Mouse (Mus musculus) embryonic facial prominence, embryonic 14.5 days (tissue): ENCODE data around the gene Gxylt2. TPM values are rescaled to one million over a fixed set of nuclear protein-coding genes. Genes with fewer than 3 reads are reported as not detected.
A peak's percentile ranks its signal among the peaks of the same experiment; 100 is the strongest.

Experiments used
- ATAC-seq: fragments of 200-750 bp; cut with Nextera tagmentation; 2 replicates; pipeline ENCODE4 v1.8.0; 2017; ENCODE audit warnings: low read depth, moderate number of reproducible peaks, moderate TSS enrichment
- DNase-seq: peaks from one replicate; pipeline ENCODE4 v3.0.0-alpha.2; 2015; ENCODE audit warnings: low spot score
- H3K27ac ChIP-seq: fragments of 300-500 bp; sonication (generic); replicated peaks from 2 replicates; pipeline ENCODE4 v1.5.1; 2014; ENCODE audit warnings: low read depth, mild to moderate bottlenecking, low read length, moderate library complexity
- H3K27me3 ChIP-seq: fragments of 300-500 bp; sonication (generic); replicated peaks from 2 replicates; pipeline ENCODE4 v1.6.1; 2014; ENCODE audit warnings: low read length; ENCODE audit not compliant: control insufficient read depth, insufficient read depth
- H3K36me3 ChIP-seq: fragments of 300-500 bp; sonication (generic); 2 replicates; pipeline ENCODE4 v1.6.1; 2014; ENCODE audit warnings: low read length, mixed read lengths; ENCODE audit not compliant: control insufficient read depth, insufficient read depth
- H3K4me1 ChIP-seq: fragments of 300-500 bp; sonication (generic); 2 replicates; pipeline ENCODE4 v1.6.1; 2014; ENCODE audit warnings: antibody characterized with exemption, low read length; ENCODE audit not compliant: control insufficient read depth, insufficient read depth
- H3K4me2 ChIP-seq: fragments of 300-500 bp; sonication (generic); 2 replicates; pipeline ENCODE4 v1.6.1; 2014; ENCODE audit warnings: low read depth, mild to moderate bottlenecking, low read length, moderate library complexity, mixed read lengths
- H3K4me3 ChIP-seq: fragments of 300-500 bp; sonication (generic); 2 replicates; pipeline ENCODE4 v1.5.1; 2014; ENCODE audit warnings: low read depth, mild to moderate bottlenecking, low read length
- H3K9ac ChIP-seq: fragments of 300-500 bp; sonication (generic); 2 replicates; pipeline ENCODE4 v1.6.1; 2014; ENCODE audit warnings: low read depth, mild to moderate bottlenecking, low read length, moderate library complexity, mixed read lengths
- H3K9me3 ChIP-seq: fragments of 300-500 bp; sonication (generic); 2 replicates; pipeline ENCODE4 v1.6.1; 2016; ENCODE audit warnings: low read length; ENCODE audit not compliant: control insufficient read depth
- WGBS: fragments of 180-500 bp; shearing (Covaris S2); extraction: QIAGEN DNeasy Blood & Tissue Kit; methylation state at CpG from one replicate; pipeline ENCODE4 v1.1.7; 2014; 5-methylcytosine and 5-hydroxymethylcytosine counted together
- polyA plus RNA-seq: library from polyadenylated mRNA; unstranded; fragments of >200 nt; fragmentation: Nextera tagmentation; extraction: Ambion mirVana; gene quantifications from 2 replicates; pipeline ENCODE4 v1.2.1, GENCODE M21; 2014

Gene Gxylt2
- polyA plus RNA-seq, 1 experiment from 2014 or later, result 33.7 TPM

GRCm38 (mm10) chr6:100674974-100675373 is 29.6 kb upstream of the Gxylt2 start:
- Histone ChIP-seq H3K4me1 (peaks cover 4% of the 10 kb centered on the region; the same call in 1 of the 2 replicates), H3K9ac (no peak overlapping the region), H3K36me3 (no peaks in the 10 kb centered on the region), H3K27me3 (no peaks in the 10 kb centered on the region), H3K9me3 (no peaks in the 10 kb centered on the region), H3K27ac (no peak overlapping the region), H3K4me2 (no peak overlapping the region), H3K4me3 (no peak overlapping the region)
- DNase-seq (peak; percentile 52), ATAC-seq (no peak)
- WGBS, result 27% methylated on average over 6 of the region's 6 CpGs

GRCm38 (mm10) chr6:100676461-100676860 is 28.1 kb upstream of the Gxylt2 start:
- peaks cover 2% of the 10 kb centered on the region; the same call in 1 of the 2 replicates for H3K4me1 ChIP-seq
- WGBS, result 89% methylated on average over 7 of the region's 7 CpGs
- H3K27ac ChIP-seq, result no peak overlapping the region
- no peaks in the 10 kb centered on the region for H3K9me3 ChIP-seq
- DNase-seq (no peak), ATAC-seq (no peak)
- no peak overlapping the region for H3K4me2 ChIP-seq
- H3K9ac ChIP-seq, result no peak overlapping the region
- no peaks in the 10 kb centered on the region for H3K27me3 ChIP-seq
- H3K4me3 ChIP-seq, result no peak overlapping the region
- no peaks in the 10 kb centered on the region for H3K36me3 ChIP-seq

- Histone ChIP-seq H3K9me3 (no peaks in the 10 kb centered on the region), H3K27me3 (no peaks in the 10 kb centered on the region), H3K27ac (no peak overlapping the region), H3K36me3 (no peaks in the 10 kb centered on the region), H3K9ac (no peak overlapping the region), H3K4me3 (no peak overlapping the region), H3K4me1 (no peaks in the 10 kb centered on the region), H3K4me2 (no peak overlapping the region)
- no peak for DNase-seq
- WGBS, result 91% methylated on average over 2 of the region's 2 CpGs
- no peak for ATAC-seq
Measured at GRCm38 (mm10) chr6:100678636-100679035, 25.9 kb upstream of the Gxylt2 start.

DNA sequence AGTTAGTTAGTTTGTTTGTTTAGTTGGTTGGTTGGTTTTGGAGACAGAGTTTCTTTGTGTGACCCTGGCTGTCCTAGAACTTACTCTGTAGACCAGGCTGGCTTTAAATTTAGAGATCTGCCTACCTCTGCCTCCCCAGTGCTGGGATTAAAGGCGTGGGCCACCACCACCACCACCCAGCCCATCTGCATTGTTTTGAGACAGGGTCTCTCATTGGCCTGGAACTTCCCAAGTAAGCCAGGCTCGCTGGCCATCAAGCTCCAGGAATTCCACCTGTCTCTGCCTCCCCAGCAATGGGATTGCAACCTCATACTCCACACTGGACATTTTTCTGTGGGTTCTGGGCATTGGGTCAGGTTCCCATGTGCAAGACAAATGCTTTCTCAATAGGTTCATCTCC is 18.2 kb upstream of the Gxylt2 start:
- no peaks in the 10 kb centered on the region for H3K4me1 ChIP-seq
- WGBS, result 76% methylated on average over 2 of the region's 2 CpGs

DNA sequence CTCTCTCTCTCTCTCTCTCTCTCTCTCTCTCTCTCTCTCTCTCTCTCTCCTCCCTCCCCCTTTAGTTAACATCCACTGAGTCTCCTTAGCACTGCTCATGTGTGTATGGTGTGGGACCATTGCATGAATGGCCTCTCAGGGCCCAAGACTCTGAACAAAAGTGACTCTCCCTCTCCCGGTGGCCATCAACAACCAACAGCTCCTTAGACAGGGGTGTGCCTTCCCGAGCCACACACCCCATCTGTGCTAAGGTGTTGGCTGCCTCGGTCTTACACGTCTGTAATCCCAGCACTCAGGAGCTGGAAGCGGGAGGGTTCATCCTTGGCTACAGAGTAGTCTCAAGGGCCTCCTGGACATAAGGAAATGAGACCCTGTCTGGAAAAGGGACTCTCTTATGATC is 4.5 kb upstream of the Gxylt2 start:
- H3K27ac ChIP-seq, result no peak overlapping the region
- H3K9ac ChIP-seq, result no peak overlapping the region
- H3K4me3 ChIP-seq, result no peak overlapping the region
- H3K36me3 ChIP-seq, result no peaks in the 10 kb centered on the region
- H3K4me2 ChIP-seq, result no peak overlapping the region
- no peak for ATAC-seq
- no peaks in the 10 kb centered on the region for H3K27me3 ChIP-seq
- H3K9me3 ChIP-seq, result no peaks in the 10 kb centered on the region
- peaks cover 11% of the 10 kb centered on the region; the same call in 1 of the 2 replicates for H3K4me1 ChIP-seq
- 82% methylated on average over 5 of the region's 5 CpGs for WGBS
- no peak for DNase-seq

More for the DNA sequence above, 18.2 kb upstream of the Gxylt2 start:
- no peak overlapping the region for H3K4me3 ChIP-seq
- H3K27me3 ChIP-seq, result no peaks in the 10 kb centered on the region
- ATAC-seq, result no peak
- no peaks in the 10 kb centered on the region for H3K9me3 ChIP-seq
- no peaks in the 10 kb centered on the region for H3K36me3 ChIP-seq
- no peak overlapping the region for H3K9ac ChIP-seq
- no peak overlapping the region for H3K27ac ChIP-seq
- no peak overlapping the region for H3K4me2 ChIP-seq
- DNase-seq, result no peak

- no peak for DNase-seq
- H3K4me1 ChIP-seq, result peaks cover 11% of the 10 kb centered on the region; the same call in 1 of the 2 replicates
- H3K27me3 ChIP-seq, result no peaks in the 10 kb centered on the region
- H3K36me3 ChIP-seq, result no peaks in the 10 kb centered on the region
- WGBS, result 39% methylated on average over 5 of the region's 5 CpGs
- H3K4me2 ChIP-seq, result no peak overlapping the region
- no peak for ATAC-seq
- no peak overlapping the region for H3K4me3 ChIP-seq
- no peaks in the 10 kb centered on the region for H3K9me3 ChIP-seq
- H3K9ac ChIP-seq, result no peak overlapping the region
- H3K27ac ChIP-seq, result no peak overlapping the region
Measured at GRCm38 (mm10) chr6:100700774-100701173, 3.8 kb upstream of the Gxylt2 start.

- Histone ChIP-seq H3K27me3 (no peaks in the 10 kb centered on the region), H3K9ac (peak overlapping the region; percentile 91), H3K4me2 (peak overlapping the region; percentile 57), H3K36me3 (no peaks in the 10 kb centered on the region), H3K4me1 (peaks cover 37% of the 10 kb centered on the region), H3K9me3 (no peaks in the 10 kb centered on the region), H3K27ac (peak overlapping the region; percentile 91), H3K4me3 (peak overlapping the region; percentile 73)
- 24% methylated on average over 8 of the region's 8 CpGs for WGBS
- no peak for DNase-seq
- no peak for ATAC-seq
Measured at GRCm38 (mm10) chr6:100704197-100704573, 349 bp upstream of the Gxylt2 start.

DNA sequence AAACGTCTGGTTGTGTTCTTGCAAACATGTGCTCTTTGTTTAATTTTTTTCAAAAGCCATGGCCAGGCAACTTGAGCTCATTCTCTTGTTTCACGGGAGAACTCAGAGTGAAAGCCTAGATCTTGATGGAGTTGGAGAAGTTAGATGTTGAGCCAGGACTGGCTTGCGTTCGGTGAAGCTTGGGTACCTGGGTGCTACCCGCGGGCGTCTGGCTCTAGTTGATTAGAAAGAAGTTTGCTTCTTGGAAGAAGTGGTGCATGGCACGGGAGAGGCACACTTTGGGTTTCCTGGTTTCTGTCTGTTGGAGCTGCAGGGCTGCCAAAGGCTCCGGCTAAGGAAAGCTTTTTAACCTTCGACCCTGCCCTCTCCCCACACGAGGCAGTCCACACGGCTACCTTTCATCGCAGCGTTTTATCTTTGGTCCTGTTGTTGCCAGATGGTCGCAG is 855 bp downstream of the Gxylt2 start:
- Histone ChIP-seq H3K4me2 (peak overlapping the region; percentile 57), H3K9ac (peak overlapping the region; percentile 91), H3K36me3 (no peaks in the 10 kb centered on the region), H3K4me3 (peak overlapping the region; percentile 73), H3K27me3 (no peaks in the 10 kb centered on the region), H3K27ac (peak overlapping the region; percentile 91), H3K4me1 (peaks cover 45% of the 10 kb centered on the region), H3K9me3 (no peaks in the 10 kb centered on the region)
- DNase-seq (peak; percentile 50), ATAC-seq (no peak)
- WGBS, result under 1% methylated on average over 15 of the region's 15 CpGs

DNA sequence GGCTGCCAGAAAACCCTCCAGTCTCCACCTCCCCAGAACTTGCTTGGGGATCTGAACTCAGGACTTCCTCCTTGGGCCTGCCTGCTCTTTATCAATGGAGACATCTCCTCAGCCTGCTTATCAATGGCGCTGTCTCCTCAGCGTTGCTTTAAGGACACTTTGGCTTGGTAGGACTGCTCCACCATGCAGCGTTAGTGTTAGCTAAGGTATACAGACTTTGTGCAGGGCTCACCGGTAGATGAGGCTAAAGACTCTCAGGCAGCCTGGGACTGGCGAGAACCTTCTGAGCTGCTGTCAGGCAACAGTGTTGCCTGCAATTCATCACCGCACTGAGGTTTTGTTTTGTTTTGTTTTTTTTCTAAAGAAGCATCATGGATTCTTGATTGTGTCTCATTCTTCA is 2.3 kb downstream of the Gxylt2 start:
- no peaks in the 10 kb centered on the region; the same call in 1 of the 2 replicates for H3K36me3 ChIP-seq
- H3K4me1 ChIP-seq, result peaks cover 45% of the 10 kb centered on the region
- DNase-seq (no peak), ATAC-seq (no peak)
- WGBS, result 69% methylated on average over 6 of the region's 6 CpGs
- H3K27ac ChIP-seq, result peak overlapping the region; percentile 88
- no peaks in the 10 kb centered on the region for H3K27me3 ChIP-seq
- H3K4me3 ChIP-seq, result peak overlapping the region; percentile 73
- peak overlapping the region; percentile 57 for H3K4me2 ChIP-seq
- no peaks in the 10 kb centered on the region for H3K9me3 ChIP-seq
- no peak overlapping the region for H3K9ac ChIP-seq
